Mouse (Mus musculus) T-helper 17 cell (primary cell): ENCODE data around the gene Rabep1.
"Not testable (repeated sequence)": the region's sequence is repeated elsewhere in the genome, so short reads cannot be mapped to it uniquely, and the experiment has no call there.

Source experiments
- in situ Hi-C, 2 experiments: fragments of 300-600 bp; cut with MboI, MseI; formaldehyde crosslinking; loops; 1 replicate in 1 of 2; 2 replicates in 1 of 2; pipeline ENCODE4 v1.15.1; 2025; ENCODE audit warnings: high pct_unique_total_duplicates in 2 of 2

Rabep1 gene

GRCm38 (mm10) chr11:70828975-70829615 lies 15.5 kb upstream of the Rabep1 start:
- in situ Hi-C loops, result no loop called here

GRCm38 (mm10) chr11:70831201-70831600 lies 13.4 kb upstream of the Rabep1 start:
- in situ Hi-C loops, result no loop called here

GRCm38 (mm10) chr11:70833408-70833807 lies 11.2 kb upstream of the Rabep1 start:
- in situ Hi-C loops, result no loop called here

GRCm38 (mm10) chr11:70833831-70834230 lies 10.7 kb upstream of the Rabep1 start:
- in situ Hi-C loops, result no loop called here

- in situ Hi-C loops, result no loop called here
These were observed 9.2 kb upstream of the Rabep1 start for GRCm38 (mm10) chr11:70835381-70835831.

GRCm38 (mm10) chr11:70837031-70837430 lies 7.5 kb upstream of the Rabep1 start:
- in situ Hi-C loops, result no loop called here

- in situ Hi-C loops, result no loop called here
These were observed 6.0 kb upstream of the Rabep1 start for GRCm38 (mm10) chr11:70838610-70839009.

- in situ Hi-C loops, result no loop called here
These were observed 1.6 kb upstream of the Rabep1 start for GRCm38 (mm10) chr11:70842983-70843382.

- in situ Hi-C loops, result no loop called here
These were observed 652 bp upstream of the Rabep1 start for GRCm38 (mm10) chr11:70843701-70844551.

GRCm38 (mm10) chr11:70845457-70845978 lies 940 bp downstream of the Rabep1 start:
- in situ Hi-C loops, result no loop called here

GRCm38 (mm10) chr11:70846029-70846428 lies 1.5 kb downstream of the Rabep1 start:
- in situ Hi-C loops, result no loop called here

GRCm38 (mm10) chr11:70860371-70860770 lies 15.8 kb downstream of the Rabep1 start:
- in situ Hi-C loops, result no loop called here

- in situ Hi-C loops, result not testable (repeated sequence)
These were observed 18.6 kb downstream of the Rabep1 start for GRCm38 (mm10) chr11:70863204-70863603.

- in situ Hi-C loops, result no loop called here
These were observed 20.6 kb downstream of the Rabep1 start for GRCm38 (mm10) chr11:70865223-70865622.

GRCm38 (mm10) chr11:70869263-70869662 lies 24.7 kb downstream of the Rabep1 start:
- in situ Hi-C loops, result no loop called here

- in situ Hi-C loops, result no loop called here
These were observed 25.2 kb downstream of the Rabep1 start for GRCm38 (mm10) chr11:70869811-70870210.

GRCm38 (mm10) chr11:70870407-70870806 lies 25.8 kb downstream of the Rabep1 start:
- in situ Hi-C loops, result no loop called here

GRCm38 (mm10) chr11:70871110-70871509 lies 26.5 kb downstream of the Rabep1 start:
- in situ Hi-C loops, result no loop called here

GRCm38 (mm10) chr11:70871766-70872330 lies 27.3 kb downstream of the Rabep1 start:
- in situ Hi-C loops, result no loop called here

- in situ Hi-C loops, result no loop called here
These were observed 29.5 kb downstream of the Rabep1 start for GRCm38 (mm10) chr11:70873846-70874613.

- in situ Hi-C loops, result loop anchor here in 1 of 2 experiments (25.0 kb wide), 1 partner anchor 1435 kb away; the partner anchor contains the start of genes Fbxo39 and Xaf1
These were observed 33.1 kb downstream of the Rabep1 start for GRCm38 (mm10) chr11:70877670-70878069.
